Mouse (Mus musculus) urinary bladder, adult 18-20 months (tissue): ENCODE results near the gene Vsx1.

Experiments used
- DNase-seq, 2 experiments: peaks; one replicate each; pipeline ENCODE4 v3.0.0; 2022; ENCODE audit warnings: low spot score in 2 of 2, mixed read lengths in 2 of 2

Vsx1 gene

DNA sequence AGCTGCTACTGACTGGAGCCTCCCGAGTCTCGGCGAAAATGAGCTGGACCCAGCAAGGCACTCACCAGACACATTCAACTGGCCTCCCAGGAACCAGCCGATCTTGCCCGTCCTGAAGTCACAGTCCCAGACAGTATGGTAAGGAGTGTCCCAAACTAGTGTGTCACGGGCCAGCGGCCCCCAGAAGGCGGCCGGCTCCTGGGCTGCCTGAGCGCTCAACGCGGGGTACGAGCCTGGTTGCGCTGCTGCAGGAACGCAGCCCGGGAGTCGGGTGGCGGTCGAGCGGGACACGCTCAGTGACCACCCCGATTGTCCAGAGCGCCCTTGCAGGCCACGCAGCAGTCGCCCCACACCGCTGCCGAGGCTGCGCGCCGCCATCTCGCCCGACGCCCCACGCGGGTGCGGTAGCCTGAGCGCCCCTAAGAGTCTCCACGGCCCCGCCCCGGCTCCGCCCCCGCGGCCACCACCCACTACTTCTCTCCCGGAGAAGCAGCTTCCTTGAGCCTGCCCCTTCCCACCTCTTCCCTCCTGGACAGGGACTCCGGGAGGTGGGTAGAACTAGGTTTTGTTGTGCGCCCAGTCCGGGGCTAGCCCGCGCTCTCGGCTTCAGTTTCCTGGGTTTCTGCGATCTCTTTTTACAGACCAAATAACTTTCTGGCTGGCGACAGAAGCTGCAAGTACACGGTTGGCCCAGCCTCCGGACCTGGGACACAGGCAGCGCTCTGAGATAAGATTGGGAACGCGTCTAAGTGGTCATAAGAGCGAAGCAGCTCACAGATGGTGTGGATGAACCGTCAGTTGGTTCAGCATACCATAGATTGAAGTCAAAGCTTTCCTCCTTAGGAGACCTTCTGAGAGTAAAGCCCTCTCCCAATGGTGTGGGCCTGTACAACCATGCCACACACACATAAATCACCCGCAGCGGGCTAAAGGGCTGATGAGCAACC is 21.1 kb downstream of the Vsx1 start, which contains the start of gene Acss1:
Gene Acss1, minus strand, starts transcription at position 681 of the 947 bp plus-strand sequence.
- peak; percentile 40 to 60 for DNase-seq

DNA sequence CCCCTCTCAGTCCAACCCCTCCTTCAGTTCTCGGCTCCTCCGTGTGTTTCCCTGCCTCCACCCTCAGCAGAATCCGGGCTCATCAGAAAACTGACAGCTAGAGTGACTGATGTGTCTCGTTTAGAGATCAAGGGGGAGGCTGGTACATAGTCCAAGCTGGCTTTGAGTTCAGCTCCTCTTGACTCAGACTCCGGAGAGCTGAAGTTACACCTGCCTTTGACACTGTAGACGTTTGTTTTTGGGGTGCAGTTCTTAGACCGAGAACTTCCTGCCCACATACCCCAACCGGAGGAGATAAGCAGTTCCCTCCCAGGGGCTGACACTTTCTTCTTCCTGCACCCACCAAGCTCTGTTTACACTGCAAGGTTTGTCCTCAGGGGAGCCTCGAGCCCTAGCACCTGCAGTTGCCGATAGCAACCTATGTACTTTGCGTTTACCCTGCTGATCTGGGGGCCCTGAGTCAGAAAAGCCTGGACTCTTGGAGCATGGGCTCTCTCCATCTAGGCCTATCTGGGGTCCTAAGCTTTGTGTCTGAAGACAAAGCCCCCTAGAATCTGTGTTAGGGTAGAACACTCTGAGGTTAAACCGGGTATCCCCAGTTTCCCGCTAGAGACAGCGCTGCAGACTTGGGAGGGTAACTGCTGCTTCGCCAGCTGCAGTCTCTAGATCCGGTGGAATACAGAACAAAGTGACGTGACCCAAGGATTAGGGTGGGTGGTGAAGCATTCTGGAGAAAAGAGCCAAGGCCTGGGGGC is 21.9 kb downstream of the Vsx1 start:
- no peak for DNase-seq

DNA sequence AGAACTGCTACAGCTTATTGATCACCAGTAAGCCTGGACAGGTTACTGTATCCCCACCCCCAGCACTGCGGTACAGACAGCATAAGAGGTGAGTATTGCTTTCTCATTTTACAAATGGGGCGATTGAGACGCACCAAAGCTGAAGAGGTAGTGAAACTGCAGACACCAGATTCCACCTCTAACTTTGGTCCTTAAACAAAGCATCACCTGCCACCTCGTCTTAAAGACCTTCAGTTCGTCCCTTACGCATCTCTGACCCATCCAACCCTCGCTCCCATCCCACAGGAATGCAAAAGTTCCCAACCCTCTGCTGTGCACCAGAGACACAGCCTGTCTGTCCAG is 22.5 kb downstream of the Vsx1 start:
- DNase-seq = no peak

DNA sequence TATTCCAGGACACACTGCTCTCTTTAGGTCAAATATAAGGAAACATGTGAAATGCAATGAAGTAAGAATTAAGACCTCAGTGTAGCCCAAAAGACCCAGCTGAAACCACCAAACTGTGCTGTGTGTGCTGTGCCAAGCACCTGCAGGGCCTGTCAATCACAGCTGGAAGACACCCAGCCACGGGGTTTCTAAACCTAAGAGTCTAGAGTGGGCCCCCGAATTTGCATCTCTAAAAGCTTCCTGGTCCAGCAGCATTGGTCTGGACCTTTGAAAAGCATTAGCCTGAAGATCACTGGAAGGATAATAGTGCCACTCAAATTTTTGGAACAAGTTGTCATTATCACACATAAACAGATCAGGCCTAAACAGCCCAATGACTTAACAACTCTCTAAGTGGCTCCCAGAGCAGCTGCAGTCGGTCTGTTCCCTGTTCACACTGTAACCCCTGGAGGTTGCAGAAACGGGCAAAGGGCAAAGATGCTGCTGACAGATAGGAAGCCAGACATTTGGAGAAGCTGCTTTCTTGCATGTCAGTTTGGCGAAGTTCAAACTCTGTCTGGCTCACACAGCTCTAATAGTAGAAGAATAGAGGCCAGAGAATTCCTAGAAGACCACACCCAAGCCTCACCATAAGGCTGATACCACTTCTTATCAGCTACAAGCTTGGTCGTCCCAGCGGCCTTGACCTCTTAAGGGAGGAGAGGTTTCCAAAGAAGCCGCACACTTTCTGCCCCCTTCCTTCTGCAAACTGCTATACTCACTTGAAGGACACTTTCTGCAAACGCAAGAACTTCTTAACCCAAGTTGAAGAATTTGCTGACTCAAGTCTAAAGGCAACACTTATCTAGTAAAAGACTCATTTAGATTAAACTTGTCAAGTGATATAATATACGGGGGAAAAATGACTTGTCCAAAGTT is 23.4 kb downstream of the Vsx1 start:
- DNase-seq = no peak

DNA sequence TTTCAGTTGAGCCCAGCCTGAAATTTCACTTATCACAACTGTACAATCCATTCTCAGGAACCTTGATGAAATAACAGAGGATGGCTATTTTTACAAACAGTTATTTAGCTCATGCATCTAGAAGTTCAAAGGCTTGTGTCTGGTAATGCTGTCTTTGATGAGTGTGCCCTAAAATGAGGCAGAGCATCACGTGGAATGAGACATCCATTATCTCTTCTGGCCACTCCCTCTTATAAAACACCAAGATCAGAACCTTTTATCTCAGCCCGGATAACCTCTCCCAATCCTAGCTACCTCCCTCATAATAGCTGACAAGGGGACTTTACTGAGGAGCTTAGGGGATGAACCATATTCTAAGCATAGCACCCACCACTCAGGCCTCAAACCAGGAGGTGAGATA is 24.2 kb downstream of the Vsx1 start:
- DNase-seq = no peak

DNA sequence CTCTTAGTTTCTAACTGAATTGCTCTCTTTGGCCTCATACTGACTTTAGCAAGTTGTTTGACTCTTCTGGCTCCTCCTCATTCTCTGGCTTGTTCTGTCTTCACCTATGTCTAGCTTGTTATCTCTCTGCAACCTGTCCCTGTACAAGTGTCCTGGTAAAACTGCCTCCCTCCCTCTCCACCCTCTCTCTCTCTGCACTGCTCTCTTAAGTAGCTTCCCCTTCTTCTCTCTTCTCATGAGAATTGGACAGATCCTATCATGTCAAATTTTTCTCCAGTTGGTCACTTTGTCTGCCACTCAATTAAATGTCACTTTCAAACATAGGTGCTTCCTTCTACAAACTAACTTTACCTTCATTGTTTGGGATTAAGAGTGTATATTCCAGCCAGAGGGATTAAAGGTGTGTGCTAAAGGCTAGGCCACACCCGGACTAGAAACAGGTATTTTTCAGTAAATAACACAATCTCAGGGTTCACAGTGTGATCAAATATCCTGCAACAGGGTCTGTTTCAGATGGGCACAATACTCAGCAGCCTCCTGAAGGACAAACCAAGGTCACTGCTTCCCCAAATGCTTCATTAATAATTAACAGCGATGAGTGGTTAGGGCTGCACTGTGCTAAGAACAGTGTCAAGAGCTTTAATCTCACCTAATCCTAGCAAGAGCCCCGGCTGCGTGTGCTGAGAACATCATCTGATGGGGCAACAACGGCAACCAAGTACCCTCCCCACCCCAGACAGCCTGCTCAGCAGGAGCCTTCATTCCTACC is 24.8 kb downstream of the Vsx1 start:
- DNase-seq = no peak

DNA sequence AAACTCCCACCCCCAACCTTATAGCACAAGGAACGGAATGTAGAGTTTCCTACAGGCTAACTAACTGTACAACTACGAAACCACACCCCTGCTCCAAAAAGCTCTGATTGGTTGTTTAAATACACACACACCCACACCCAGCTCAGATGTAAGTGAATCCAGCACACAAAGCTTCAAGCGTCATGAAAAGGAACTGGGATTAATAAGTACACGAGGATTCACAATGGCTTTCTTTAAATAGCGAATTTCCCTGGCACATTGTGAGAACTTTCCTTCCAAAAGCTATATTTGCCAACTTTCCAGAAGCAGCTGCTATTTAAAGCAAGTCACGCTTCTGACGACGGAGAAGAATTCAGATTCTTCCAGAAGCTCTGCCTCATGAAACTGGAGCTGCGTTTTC is 25.9 kb downstream of the Vsx1 start:
- no peak for DNase-seq

DNA sequence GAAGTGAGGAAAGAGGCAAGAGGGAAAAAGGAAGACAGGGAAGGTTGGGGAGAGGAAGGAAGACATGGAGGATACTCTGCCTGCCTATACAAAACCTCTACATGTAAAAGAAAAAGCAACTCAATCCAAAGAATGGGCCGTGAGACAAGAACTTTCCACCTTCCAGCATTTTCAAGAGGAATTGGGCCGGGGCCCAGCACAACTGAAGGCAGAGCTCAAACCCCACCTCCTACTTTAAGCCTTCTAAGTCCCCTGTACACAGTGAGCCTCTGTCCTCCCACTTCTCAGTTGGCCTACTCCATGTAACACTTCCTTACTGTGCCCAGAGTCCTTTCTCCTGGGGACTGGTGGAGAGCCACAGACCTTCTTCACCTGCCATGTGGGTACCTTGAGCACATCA is 27.2 kb downstream of the Vsx1 start:
- DNase-seq = no peak

DNA sequence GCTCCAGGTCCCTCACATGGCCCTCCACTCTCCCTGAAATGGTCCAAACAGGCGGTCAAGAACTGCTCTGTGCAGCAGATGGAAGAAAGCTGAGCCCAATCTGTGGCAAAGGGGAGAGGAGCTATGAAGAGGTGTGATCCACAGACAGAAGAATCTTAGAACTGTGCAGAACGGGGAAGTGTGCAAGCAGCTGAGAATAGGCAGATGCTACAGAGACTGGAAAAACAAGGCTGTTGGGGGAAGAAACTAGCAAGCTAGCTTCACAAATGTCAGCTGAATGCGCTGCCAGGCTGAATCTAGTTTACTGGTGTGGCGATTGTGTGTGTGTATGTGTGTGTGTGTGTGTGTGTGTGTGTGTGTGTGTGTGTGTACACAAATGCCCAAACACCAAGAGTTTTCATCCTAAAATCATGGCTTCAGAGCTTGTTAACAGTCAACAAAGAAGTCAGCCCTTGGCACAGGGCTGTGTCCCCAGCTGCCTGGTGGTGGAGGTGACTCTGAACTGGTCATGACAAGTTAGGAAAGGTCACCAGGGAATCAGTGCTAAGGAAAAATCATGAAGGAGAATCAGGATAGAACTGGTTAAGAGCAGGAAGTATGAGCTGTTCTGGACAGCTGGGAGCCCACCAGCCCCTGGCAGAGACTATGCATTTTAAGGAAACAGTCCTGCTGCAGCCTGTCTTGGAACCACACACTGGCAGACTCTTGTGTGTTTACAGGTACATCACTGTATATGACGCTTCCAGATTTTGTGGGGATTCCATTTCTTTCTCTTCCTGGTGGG is 28.3 kb downstream of the Vsx1 start:
- no peak for DNase-seq

DNA sequence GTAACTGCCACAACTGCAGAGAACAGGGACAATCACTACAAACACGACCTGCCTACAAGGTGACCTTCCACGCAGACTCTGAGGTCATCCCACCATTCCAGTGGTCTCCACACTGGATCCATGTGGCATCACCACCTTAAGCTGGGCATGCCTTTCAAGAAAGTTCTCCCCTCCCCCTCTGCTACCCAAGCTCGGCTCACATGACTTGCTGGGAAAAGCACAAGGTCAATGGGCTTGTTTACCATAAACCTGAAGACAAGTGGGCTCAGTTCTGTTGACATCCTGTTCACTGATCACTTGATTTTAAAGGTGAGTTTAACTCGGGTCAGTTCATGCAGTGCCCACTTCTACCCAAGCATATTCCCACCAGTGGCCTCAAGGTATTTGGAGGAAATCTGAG is 29.1 kb downstream of the Vsx1 start:
- DNase-seq = no peak

DNA sequence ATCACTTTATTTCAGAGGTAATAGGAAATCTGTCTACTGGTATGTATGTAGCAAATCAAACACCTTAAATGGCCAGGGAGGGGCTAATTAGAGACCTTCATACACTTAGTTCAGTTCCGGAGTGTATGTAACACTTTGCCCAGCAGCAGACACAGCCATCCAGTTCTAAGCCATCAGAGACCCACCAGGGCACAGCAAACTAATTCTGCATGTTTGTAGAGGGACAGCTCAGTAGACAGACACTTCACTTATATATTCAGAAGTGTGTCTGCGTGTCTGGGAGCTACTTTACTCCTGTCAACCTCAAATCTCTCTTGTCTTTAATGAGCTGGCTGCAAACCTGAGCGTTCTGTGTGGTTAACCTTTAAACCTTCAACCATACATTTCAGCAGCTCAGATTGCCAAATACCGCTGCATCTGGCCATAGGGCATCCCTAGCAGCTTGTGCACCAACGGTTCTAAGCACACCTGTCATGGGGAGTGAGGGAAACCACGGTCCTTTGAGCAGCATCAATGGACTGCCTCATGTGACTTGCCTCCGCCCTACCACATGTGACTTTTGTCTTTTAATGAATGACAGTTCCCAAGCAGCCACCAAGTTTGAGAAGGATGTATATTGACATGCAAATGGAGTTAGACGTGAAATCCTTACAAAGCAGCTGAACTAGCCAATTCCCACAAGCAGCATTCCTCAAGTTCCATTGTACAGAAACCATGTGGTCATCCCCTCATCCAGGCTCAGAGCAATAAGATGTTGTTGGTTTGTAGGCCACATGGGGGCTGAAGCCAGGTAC is 32.0 kb downstream of the Vsx1 start:
- DNase-seq = no peak

DNA sequence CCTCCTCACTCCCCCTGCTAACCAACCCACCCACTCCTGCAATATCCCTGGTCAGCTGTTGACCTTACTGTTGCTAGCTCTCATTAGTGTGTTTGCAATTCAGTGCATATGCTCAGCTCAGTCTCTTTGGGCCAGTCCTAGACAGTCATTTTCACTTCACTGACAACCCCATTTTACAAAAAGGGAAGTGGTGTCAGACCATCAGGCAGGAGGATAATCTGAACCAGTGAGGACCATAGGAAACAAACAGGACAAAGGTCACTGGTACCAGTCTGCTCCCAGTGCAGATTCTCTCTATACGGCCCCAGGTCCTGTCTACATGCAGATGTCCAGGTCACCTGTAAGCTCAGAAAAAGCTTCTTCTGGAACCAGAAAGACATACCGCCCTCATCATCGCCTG is 33.0 kb downstream of the Vsx1 start:
- no peak for DNase-seq

DNA sequence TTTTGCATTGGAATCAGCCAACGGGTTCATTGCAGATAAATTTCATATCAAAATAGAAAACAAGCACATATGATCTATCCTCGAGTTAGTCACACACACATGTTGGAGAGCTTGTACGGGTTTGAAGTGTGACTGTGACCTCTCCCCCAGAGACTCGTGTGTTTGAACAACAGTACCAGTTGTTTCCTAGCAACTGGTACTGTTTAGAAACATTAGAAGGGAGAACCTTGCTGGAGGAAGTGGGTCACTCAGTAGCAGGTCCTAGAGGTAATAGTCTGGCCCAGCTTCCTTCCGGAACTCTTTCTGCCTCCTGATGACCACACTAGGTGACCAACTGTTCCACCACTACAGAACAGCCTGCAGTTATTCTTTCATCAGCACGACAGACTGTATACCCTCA is 33.9 kb downstream of the Vsx1 start:
- DNase-seq = no peak

DNA sequence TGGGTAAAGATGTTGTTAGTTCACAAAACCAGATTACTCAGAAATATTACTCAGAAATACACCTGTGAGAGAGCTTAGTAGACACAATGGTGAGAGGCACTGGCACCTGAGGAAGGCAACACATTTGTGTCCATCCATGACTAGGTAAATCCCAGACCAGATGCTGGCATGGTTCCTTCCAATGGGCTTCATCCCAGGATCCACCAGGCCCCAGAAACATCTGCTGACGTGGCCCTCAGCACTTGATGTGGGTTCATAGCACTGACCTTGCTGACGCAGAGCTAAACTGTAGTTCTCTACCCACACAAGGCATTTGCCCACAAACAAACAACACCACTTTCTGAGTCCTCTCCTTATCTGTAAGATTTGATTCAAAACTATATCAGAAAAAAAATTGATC is 34.3 kb downstream of the Vsx1 start:
- DNase-seq = no peak

DNA sequence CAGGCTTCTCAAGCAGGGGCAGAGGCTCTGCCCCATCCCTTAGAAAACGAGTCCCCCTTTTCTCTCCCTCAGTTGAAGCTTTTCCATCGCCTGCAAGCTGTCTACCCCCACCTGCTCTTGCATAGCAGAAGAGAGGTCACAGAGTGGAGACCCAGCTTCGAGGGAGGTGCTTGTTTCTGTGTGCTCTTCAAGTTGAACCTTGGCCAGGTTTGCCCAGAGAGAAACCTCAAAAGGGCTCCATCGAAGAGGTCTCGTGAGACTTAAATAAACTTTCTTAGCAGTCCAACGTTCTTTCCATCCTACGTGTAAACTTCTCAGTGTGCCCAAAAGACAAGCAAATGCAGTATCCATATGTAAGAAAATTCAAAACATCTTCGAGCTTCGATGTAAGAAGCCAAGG is 37.8 kb downstream of the Vsx1 start:
- no peak for DNase-seq

DNA sequence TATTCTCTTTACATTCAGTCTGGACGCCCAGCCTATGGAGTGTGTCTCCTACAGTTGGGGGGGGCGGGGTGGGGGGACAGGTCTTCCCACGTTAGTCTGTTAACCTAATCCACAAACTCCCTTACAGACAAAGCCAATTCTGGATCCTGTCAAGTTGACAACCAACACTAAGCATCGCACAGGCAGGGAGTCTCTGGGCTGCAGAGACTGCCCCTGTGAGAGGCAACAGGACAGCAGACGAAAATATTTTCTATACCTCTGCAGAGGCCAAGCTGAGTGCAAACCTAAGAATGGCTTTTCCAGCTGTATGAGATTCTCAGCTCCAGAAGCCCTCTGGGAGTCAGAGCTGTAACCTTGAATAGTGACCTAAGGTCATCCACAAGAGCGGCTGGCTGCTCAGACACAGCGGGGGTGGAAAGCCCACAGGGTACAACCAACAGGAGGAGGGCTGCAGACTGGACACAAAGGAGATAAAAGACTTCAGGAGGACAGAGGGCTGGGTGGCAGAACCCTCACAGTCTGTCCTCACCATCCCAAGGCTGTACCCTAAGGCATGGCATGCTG is 38.6 kb downstream of the Vsx1 start:
- no peak for DNase-seq

DNA sequence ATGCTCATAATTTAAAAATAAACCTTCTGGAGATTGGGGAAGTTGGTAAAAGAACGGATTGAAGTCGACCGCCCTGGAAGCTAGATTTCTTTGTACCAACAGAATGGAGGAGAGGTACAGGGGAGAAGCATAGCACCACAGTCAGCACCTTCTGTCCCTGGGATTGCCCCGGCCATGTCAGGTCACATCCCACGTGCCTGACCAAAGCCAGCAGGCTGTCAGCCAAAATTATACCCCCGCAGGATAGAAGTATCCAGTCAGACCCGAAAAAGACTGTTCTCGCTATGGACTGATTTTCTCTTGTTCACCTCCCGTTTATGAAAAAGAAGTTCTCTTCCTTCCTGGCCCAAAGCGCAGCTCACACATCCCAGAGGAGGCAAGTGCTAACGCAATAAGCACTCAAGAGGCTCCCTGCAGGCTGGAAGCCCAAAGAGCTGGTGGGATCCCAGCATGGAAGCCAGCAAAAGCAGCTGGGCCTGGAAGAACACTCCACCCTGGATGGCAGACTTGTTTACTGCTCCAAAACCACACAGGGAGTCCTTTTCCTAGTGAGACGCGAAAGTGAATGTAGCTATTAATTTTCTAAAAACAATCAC is 40.8 kb downstream of the Vsx1 start:
- DNase-seq = no peak

DNA sequence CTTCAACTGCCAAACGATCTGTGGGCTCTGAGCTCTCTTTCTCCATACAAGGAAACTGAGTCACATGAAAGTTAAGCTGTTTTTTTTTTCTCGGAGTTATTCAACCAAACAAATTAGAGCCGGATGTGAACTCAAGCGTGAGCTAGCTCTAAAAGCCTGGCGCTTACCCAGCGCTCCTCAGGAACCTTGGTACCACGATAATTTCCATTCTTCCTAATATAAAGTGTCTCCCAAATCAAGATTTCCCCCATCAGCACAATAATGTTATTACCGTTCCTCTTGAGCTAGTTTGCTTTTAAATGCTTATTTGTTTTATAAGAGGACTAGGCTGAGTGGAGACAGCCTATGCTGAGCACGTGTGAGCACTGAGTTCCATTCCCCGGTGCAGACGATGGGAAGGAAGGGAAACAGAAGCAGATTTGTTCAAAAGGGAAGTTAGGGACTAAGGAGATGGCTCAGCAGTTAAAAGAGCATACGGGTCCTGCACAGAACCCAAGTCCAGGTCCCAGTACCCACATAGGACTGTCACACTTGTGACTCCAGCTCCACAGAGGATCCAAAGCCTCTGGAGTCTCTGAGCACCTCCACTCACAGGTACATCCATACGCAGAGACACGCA is 41.4 kb downstream of the Vsx1 start:
- DNase-seq = no peak
